Mouse (Mus musculus): ENCODE measurements around the gene Pxt1. TPM values are rescaled to one million over a fixed set of nuclear protein-coding genes. Genes with fewer than 3 reads are reported as not detected.

Gene Pxt1
- polyA plus RNA-seq, 1 experiment = not detected

GRCm38 (mm10) chr17:28916520-28916919 is 27.1 kb downstream of the Pxt1 start:
- no peaks in the 10 kb centered on the region; the same call in 1 of the 2 replicates for H3K4me1 ChIP-seq (ENCODE audit: control insufficient read depth, insufficient read depth, low read length)
- TF ChIP-seq CTCF (IDR thresholded peaks at IDR 0.05; ENCODE audit: borderline replicate concordance, insufficient read depth, low read length) = no peak
- TF ChIP-seq POLR2A (IDR thresholded peaks at IDR 0.05; ENCODE audit: low read depth, low read length) = no peak
- no peak overlapping the region for H3K4me3 ChIP-seq (ENCODE audit: insufficient read depth, low read length)
- H3K27ac ChIP-seq (ENCODE audit: insufficient read depth, low read length) = no peak overlapping the region

- Histone ChIP-seq H3K4me3 (ENCODE audit: insufficient read depth, low read length) (no peak within 1 kb of the TSS), H3K27ac (ENCODE audit: insufficient read depth, low read length) (no peak within 1 kb of the TSS), H3K4me1 (ENCODE audit: control insufficient read depth, insufficient read depth, low read length) (no peaks in the 10 kb centered on the region; the same call in 1 of the 2 replicates)
- TF ChIP-seq CTCF (IDR thresholded peaks at IDR 0.05; ENCODE audit: borderline replicate concordance, insufficient read depth, low read length) (no peak), POLR2A (IDR thresholded peaks at IDR 0.05; ENCODE audit: low read depth, low read length) (no peak)
Measured at GRCm38 (mm10) chr17:28915060-28915628, 28.5 kb downstream of the Pxt1 start, which contains the start of gene 4930539E08Rik. TSS of gene 4930539E08Rik (minus strand) at chr17:28915324.

- Histone ChIP-seq H3K27ac (ENCODE audit: insufficient read depth, low read length) (no peak overlapping the region), H3K4me3 (ENCODE audit: insufficient read depth, low read length) (no peak overlapping the region), H3K4me1 (ENCODE audit: control insufficient read depth, insufficient read depth, low read length) (no peaks in the 10 kb centered on the region; the same call in 1 of the 2 replicates)
- no peak for TF ChIP-seq POLR2A (IDR thresholded peaks at IDR 0.05; ENCODE audit: low read depth, low read length)
- no peak for TF ChIP-seq CTCF (IDR thresholded peaks at IDR 0.05; ENCODE audit: borderline replicate concordance, insufficient read depth, low read length)
Measured at GRCm38 (mm10) chr17:28913940-28914339, 29.7 kb downstream of the Pxt1 start.

GRCm38 (mm10) chr17:28913200-28913599 is 30.4 kb downstream of the Pxt1 start:
- H3K4me1 ChIP-seq (ENCODE audit: control insufficient read depth, insufficient read depth, low read length) = no peaks in the 10 kb centered on the region; the same call in 1 of the 2 replicates

GRCm38 (mm10) chr17:28910139-28910538 is 33.5 kb downstream of the Pxt1 start:
- TF ChIP-seq POLR2A (IDR thresholded peaks at IDR 0.05; ENCODE audit: low read depth, low read length) (no peak), CTCF (IDR thresholded peaks at IDR 0.05; ENCODE audit: borderline replicate concordance, insufficient read depth, low read length) (no peak)
- H3K27ac ChIP-seq (ENCODE audit: insufficient read depth, low read length) = no peak overlapping the region
- H3K4me3 ChIP-seq (ENCODE audit: insufficient read depth, low read length) = no peak overlapping the region
- no peaks in the 10 kb centered on the region; the same call in 1 of the 2 replicates for H3K4me1 ChIP-seq (ENCODE audit: control insufficient read depth, insufficient read depth, low read length)

More at GRCm38 (mm10) chr17:28913200-28913599, 30.4 kb downstream of the Pxt1 start:
- H3K27ac ChIP-seq (ENCODE audit: insufficient read depth, low read length) = no peak overlapping the region
- H3K4me3 ChIP-seq (ENCODE audit: insufficient read depth, low read length) = no peak overlapping the region
- no peak for TF ChIP-seq CTCF (IDR thresholded peaks at IDR 0.05; ENCODE audit: borderline replicate concordance, insufficient read depth, low read length)
- no peak for TF ChIP-seq POLR2A (IDR thresholded peaks at IDR 0.05; ENCODE audit: low read depth, low read length)

- Histone ChIP-seq H3K4me1 (ENCODE audit: control insufficient read depth, insufficient read depth, low read length) (no peaks in the 10 kb centered on the region; the same call in 1 of the 2 replicates), H3K4me3 (ENCODE audit: insufficient read depth, low read length) (no peak overlapping the region), H3K27ac (ENCODE audit: insufficient read depth, low read length) (no peak overlapping the region)
- peak; percentile 47; the same call in 1 of the 2 replicates for TF ChIP-seq CTCF (IDR thresholded peaks at IDR 0.05; ENCODE audit: borderline replicate concordance, insufficient read depth, low read length)
- no peak for TF ChIP-seq POLR2A (IDR thresholded peaks at IDR 0.05; ENCODE audit: low read depth, low read length)
Measured at GRCm38 (mm10) chr17:28909252-28909941, 34.2 kb downstream of the Pxt1 start.

GRCm38 (mm10) chr17:28907959-28908358 is 35.7 kb downstream of the Pxt1 start:
- H3K27ac ChIP-seq (ENCODE audit: insufficient read depth, low read length) = no peak overlapping the region
- H3K4me3 ChIP-seq (ENCODE audit: insufficient read depth, low read length) = no peak overlapping the region
- TF ChIP-seq CTCF (IDR thresholded peaks at IDR 0.05; ENCODE audit: borderline replicate concordance, insufficient read depth, low read length) (no peak), POLR2A (IDR thresholded peaks at IDR 0.05; ENCODE audit: low read depth, low read length) (no peak)
- no peaks in the 10 kb centered on the region; the same call in 1 of the 2 replicates for H3K4me1 ChIP-seq (ENCODE audit: control insufficient read depth, insufficient read depth, low read length)

- Histone ChIP-seq H3K4me3 (ENCODE audit: insufficient read depth, low read length) (no peak overlapping the region), H3K27ac (ENCODE audit: insufficient read depth, low read length) (no peak overlapping the region), H3K4me1 (ENCODE audit: control insufficient read depth, insufficient read depth, low read length) (no peaks in the 10 kb centered on the region)
- TF ChIP-seq POLR2A (IDR thresholded peaks at IDR 0.05; ENCODE audit: low read depth, low read length) (no peak), CTCF (IDR thresholded peaks at IDR 0.05; ENCODE audit: borderline replicate concordance, insufficient read depth, low read length) (no peak)
Measured at GRCm38 (mm10) chr17:28905377-28905916, 38.2 kb downstream of the Pxt1 start.

- Histone ChIP-seq H3K4me1 (ENCODE audit: control insufficient read depth, insufficient read depth, low read length) (no peaks in the 10 kb centered on the region), H3K4me3 (ENCODE audit: insufficient read depth, low read length) (no peak overlapping the region), H3K27ac (ENCODE audit: insufficient read depth, low read length) (no peak overlapping the region)
- TF ChIP-seq CTCF (IDR thresholded peaks at IDR 0.05; ENCODE audit: borderline replicate concordance, insufficient read depth, low read length) (peak; percentile 48; the same call in 1 of the 2 replicates), POLR2A (IDR thresholded peaks at IDR 0.05; ENCODE audit: low read depth, low read length) (no peak)
Measured at GRCm38 (mm10) chr17:28904546-28905376, 38.9 kb downstream of the Pxt1 start.

Measured in embryonic fibroblast, embryonic 13.5 days (primary cell).